Mouse (Mus musculus): ENCODE measurements around the gene Bcl10. TPM values are rescaled to one million over a fixed set of nuclear protein-coding genes. Genes with fewer than 3 reads are reported as not detected.
A peak's percentile ranks its signal among the peaks of the same experiment; 100 is the strongest.

Gene Bcl10
- polyA plus RNA-seq, 1 experiment from 2014 or later = 44.0 TPM

GRCm38 (mm10) chr3:145897749-145898148 lies 24.9 kb upstream of the Bcl10 start:
- peak; percentile 82 for ATAC-seq (ENCODE audit: insufficient number of reproducible peaks, insufficient read depth, low FRiP score, low read depth)
- no peaks in the 10 kb centered on the region for H3K36me3 ChIP-seq (ENCODE audit: control insufficient read depth, insufficient read depth, low read length)
- peak overlapping the region; percentile 39 for H3K4me2 ChIP-seq (ENCODE audit: low read length)
- no peak overlapping the region for H3K4me3 ChIP-seq (ENCODE audit: control insufficient read depth in 1 of 2, insufficient read depth in 1 of 2, low read depth in 1 of 2, low read length in 2 of 2)
- H3K9ac ChIP-seq (ENCODE audit: low read length) = no peak overlapping the region
- peaks cover 25 to 38% of the 10 kb centered on the region in 2 experiments for H3K4me1 ChIP-seq (ENCODE audit: control insufficient read depth in 2 of 2, insufficient read depth in 2 of 2, low read length in 2 of 2)
- H3K9me3 ChIP-seq (ENCODE audit: control insufficient read depth, low read length) = no peaks in the 10 kb centered on the region
- H3K27ac ChIP-seq (replicated peaks in 1 of 2; ENCODE audit: control insufficient read depth in 1 of 2, insufficient read depth in 1 of 2, low read depth in 2 of 2, low read length in 2 of 2) = peak overlapping the region; percentile 65 to 77
- 24% methylated on average over 11 of the region's 11 CpGs for WGBS
- H3K27me3 ChIP-seq (ENCODE audit: control insufficient read depth, insufficient read depth, low read length) = no peaks in the 10 kb centered on the region

- ATAC-seq (ENCODE audit: insufficient number of reproducible peaks, insufficient read depth, low FRiP score, low read depth) = peak; percentile 41; the same call in 1 of the 2 replicates
- Histone ChIP-seq H3K4me2 (ENCODE audit: low read length) (peak overlapping the region; percentile 27; the same call in 1 of the 2 replicates), H3K9ac (ENCODE audit: low read length) (no peak overlapping the region; the same call in 1 of the 2 replicates), H3K9me3 (ENCODE audit: control insufficient read depth, low read length) (no peaks in the 10 kb centered on the region), H3K27ac (replicated peaks in 1 of 2; ENCODE audit: control insufficient read depth in 1 of 2, insufficient read depth in 1 of 2, low read depth in 2 of 2, low read length in 2 of 2) (peak overlapping the region; percentile 14 to 77; a peak in 3 of 4 replicates), H3K36me3 (ENCODE audit: control insufficient read depth, insufficient read depth, low read length) (no peaks in the 10 kb centered on the region), H3K4me3 (ENCODE audit: control insufficient read depth in 1 of 2, insufficient read depth in 1 of 2, low read depth in 1 of 2, low read length in 2 of 2) (no peak overlapping the region), H3K27me3 (ENCODE audit: control insufficient read depth, insufficient read depth, low read length) (no peaks in the 10 kb centered on the region), H3K4me1 (ENCODE audit: control insufficient read depth in 2 of 2, insufficient read depth in 2 of 2, low read length in 2 of 2) (peaks cover 25 to 41% of the 10 kb centered on the region in 2 experiments)
- 26% methylated on average over 8 of the region's 8 CpGs for WGBS
Observed at GRCm38 (mm10) chr3:145899832-145900231, 22.8 kb upstream of the Bcl10 start.

- ATAC-seq (ENCODE audit: insufficient number of reproducible peaks, insufficient read depth, low FRiP score, low read depth) = no peak
- no peak overlapping the region for H3K27ac ChIP-seq (replicated peaks in 1 of 2; ENCODE audit: control insufficient read depth in 1 of 2, insufficient read depth in 1 of 2, low read depth in 2 of 2, low read length in 2 of 2)
- no peak overlapping the region for H3K4me2 ChIP-seq (ENCODE audit: low read length)
- H3K4me1 ChIP-seq (ENCODE audit: control insufficient read depth in 2 of 2, insufficient read depth in 2 of 2, low read length in 2 of 2) = peaks cover 18 to 28% of the 10 kb centered on the region in 2 experiments
- H3K27me3 ChIP-seq (ENCODE audit: control insufficient read depth, insufficient read depth, low read length) = no peaks in the 10 kb centered on the region
- 95% methylated on average over 8 of the region's 8 CpGs for WGBS
- no peak overlapping the region for H3K4me3 ChIP-seq (ENCODE audit: control insufficient read depth in 1 of 2, insufficient read depth in 1 of 2, low read depth in 1 of 2, low read length in 2 of 2)
- no peak overlapping the region for H3K9ac ChIP-seq (ENCODE audit: low read length)
- H3K36me3 ChIP-seq (ENCODE audit: control insufficient read depth, insufficient read depth, low read length) = no peaks in the 10 kb centered on the region
- H3K9me3 ChIP-seq (ENCODE audit: control insufficient read depth, low read length) = no peaks in the 10 kb centered on the region
Observed at GRCm38 (mm10) chr3:145903530-145903929, 19.1 kb upstream of the Bcl10 start.

- Histone ChIP-seq H3K36me3 (ENCODE audit: control insufficient read depth, insufficient read depth, low read length) (no peaks in the 10 kb centered on the region), H3K9ac (ENCODE audit: low read length) (peak overlapping the region; percentile 41; the same call in 1 of the 2 replicates), H3K9me3 (ENCODE audit: control insufficient read depth, low read length) (no peaks in the 10 kb centered on the region), H3K27ac (replicated peaks in 1 of 2; ENCODE audit: control insufficient read depth in 1 of 2, insufficient read depth in 1 of 2, low read depth in 2 of 2, low read length in 2 of 2) (0 out of 4 replicates have a peak overlapping the region, but pooled peaks of 1 of the 2 experiments have one; percentile 3), H3K27me3 (ENCODE audit: control insufficient read depth, insufficient read depth, low read length) (no peaks in the 10 kb centered on the region), H3K4me2 (ENCODE audit: low read length) (peak overlapping the region; percentile 47), H3K4me1 (ENCODE audit: control insufficient read depth in 2 of 2, insufficient read depth in 2 of 2, low read length in 2 of 2) (peaks cover 6 to 16% of the 10 kb centered on the region in 2 experiments), H3K4me3 (ENCODE audit: control insufficient read depth in 1 of 2, insufficient read depth in 1 of 2, low read depth in 1 of 2, low read length in 2 of 2) (no peak overlapping the region)
- peak; percentile 23; the same call in 1 of the 2 replicates for ATAC-seq (ENCODE audit: insufficient number of reproducible peaks, insufficient read depth, low FRiP score, low read depth)
- 50% methylated on average over 22 of the region's 22 CpGs for WGBS
Observed at GRCm38 (mm10) chr3:145904850-145905776, 17.5 kb upstream of the Bcl10 start.

- Histone ChIP-seq H3K27ac (replicated peaks in 1 of 2; ENCODE audit: control insufficient read depth in 1 of 2, insufficient read depth in 1 of 2, low read depth in 2 of 2, low read length in 2 of 2) (no peak overlapping the region), H3K9ac (ENCODE audit: low read length) (no peak overlapping the region), H3K4me1 (ENCODE audit: control insufficient read depth in 2 of 2, insufficient read depth in 2 of 2, low read length in 2 of 2) (peaks cover 4 to 11% of the 10 kb centered on the region in 2 experiments; a peak in 2 of 4 replicates), H3K36me3 (ENCODE audit: control insufficient read depth, insufficient read depth, low read length) (no peaks in the 10 kb centered on the region), H3K4me2 (ENCODE audit: low read length) (no peak overlapping the region), H3K9me3 (ENCODE audit: control insufficient read depth, low read length) (no peaks in the 10 kb centered on the region), H3K4me3 (ENCODE audit: control insufficient read depth in 1 of 2, insufficient read depth in 1 of 2, low read depth in 1 of 2, low read length in 2 of 2) (no peak overlapping the region), H3K27me3 (ENCODE audit: control insufficient read depth, insufficient read depth, low read length) (no peaks in the 10 kb centered on the region)
- no peak for ATAC-seq (ENCODE audit: insufficient number of reproducible peaks, insufficient read depth, low FRiP score, low read depth)
- 91% methylated on average over 9 of the region's 9 CpGs for WGBS
Observed at GRCm38 (mm10) chr3:145906582-145906981, 16.0 kb upstream of the Bcl10 start.

- Histone ChIP-seq H3K9ac (ENCODE audit: low read length) (no peak overlapping the region), H3K4me3 (ENCODE audit: control insufficient read depth in 1 of 2, insufficient read depth in 1 of 2, low read depth in 1 of 2, low read length in 2 of 2) (no peak overlapping the region), H3K9me3 (ENCODE audit: control insufficient read depth, low read length) (no peaks in the 10 kb centered on the region), H3K27ac (replicated peaks in 1 of 2; ENCODE audit: control insufficient read depth in 1 of 2, insufficient read depth in 1 of 2, low read depth in 2 of 2, low read length in 2 of 2) (no peak overlapping the region), H3K4me1 (ENCODE audit: control insufficient read depth in 2 of 2, insufficient read depth in 2 of 2, low read length in 2 of 2) (peaks cover 0 to 6% of the 10 kb centered on the region in 2 experiments; a peak in 1 of 4 replicates), H3K27me3 (ENCODE audit: control insufficient read depth, insufficient read depth, low read length) (no peaks in the 10 kb centered on the region), H3K4me2 (ENCODE audit: low read length) (no peak overlapping the region), H3K36me3 (ENCODE audit: control insufficient read depth, insufficient read depth, low read length) (no peaks in the 10 kb centered on the region)
- no peak for ATAC-seq (ENCODE audit: insufficient number of reproducible peaks, insufficient read depth, low FRiP score, low read depth)
- WGBS = 90% methylated on average over 7 of the region's 7 CpGs
Observed at GRCm38 (mm10) chr3:145912512-145912911, 10.1 kb upstream of the Bcl10 start.

- peaks cover 0 to 6% of the 10 kb centered on the region in 2 experiments; a peak in 1 of 4 replicates for H3K4me1 ChIP-seq (ENCODE audit: control insufficient read depth in 2 of 2, insufficient read depth in 2 of 2, low read length in 2 of 2)
- H3K27ac ChIP-seq (replicated peaks in 1 of 2; ENCODE audit: control insufficient read depth in 1 of 2, insufficient read depth in 1 of 2, low read depth in 2 of 2, low read length in 2 of 2) = no peak overlapping the region
- no peaks in the 10 kb centered on the region for H3K27me3 ChIP-seq (ENCODE audit: control insufficient read depth, insufficient read depth, low read length)
- no peak overlapping the region for H3K9ac ChIP-seq (ENCODE audit: low read length)
- H3K36me3 ChIP-seq (ENCODE audit: control insufficient read depth, insufficient read depth, low read length) = no peaks in the 10 kb centered on the region
- WGBS = 55% methylated on average over 6 of the region's 6 CpGs
- no peak for ATAC-seq (ENCODE audit: insufficient number of reproducible peaks, insufficient read depth, low FRiP score, low read depth)
- H3K9me3 ChIP-seq (ENCODE audit: control insufficient read depth, low read length) = peaks cover under 1% of the 10 kb centered on the region; the same call in 1 of the 2 replicates
- H3K4me2 ChIP-seq (ENCODE audit: low read length) = no peak overlapping the region
- H3K4me3 ChIP-seq (ENCODE audit: control insufficient read depth in 1 of 2, insufficient read depth in 1 of 2, low read depth in 1 of 2, low read length in 2 of 2) = no peak overlapping the region
Observed at GRCm38 (mm10) chr3:145913263-145913662, 9.3 kb upstream of the Bcl10 start.
